Mouse (Mus musculus): ENCODE measurements around the gene Tpst1. TPM values are rescaled to one million over a fixed set of nuclear protein-coding genes. Genes with fewer than 3 reads are reported as not detected.

The Tpst1 gene
- polyA plus RNA-seq, 1 experiment: 22.3 TPM

GRCm38 (mm10) chr5:130065579-130065978, 7.5 kb upstream of the Tpst1 start:
- Histone ChIP-seq H3K27me3 (ENCODE audit: control insufficient read depth, insufficient read depth, insufficient read length) (no peaks in the 10 kb centered on the region), H3ac (ENCODE audit: control insufficient read depth, insufficient read length, low read depth) (no peak overlapping the region), H3K4me3 (ENCODE audit: insufficient read depth, poor library complexity, severe bottlenecking) (no peak overlapping the region), H3K36me3 (ENCODE audit: control insufficient read depth, insufficient read depth) (no peaks in the 10 kb centered on the region), H3K79me3 (ENCODE audit: low read depth) (no peaks in the 10 kb centered on the region), H3K79me2 (ENCODE audit: control insufficient read depth, insufficient read depth) (no peaks in the 10 kb centered on the region)
- no peak for TF ChIP-seq MYOG (IDR thresholded peaks at IDR 0.05; ENCODE audit: control insufficient read depth, extremely low read depth, insufficient read length)
- TF ChIP-seq CEBPB (IDR thresholded peaks at IDR 0.05; ENCODE audit: low read depth): no peak
- peak; percentile 5 for TF ChIP-seq CTCF (IDR thresholded peaks at IDR 0.05; ENCODE audit: control insufficient read depth, insufficient read depth, insufficient read length)

GRCm38 (mm10) chr5:130067841-130068264, 5.3 kb upstream of the Tpst1 start:
- Histone ChIP-seq H3ac (ENCODE audit: control insufficient read depth, insufficient read length, low read depth) (no peak overlapping the region), H3K4me3 (ENCODE audit: insufficient read depth, poor library complexity, severe bottlenecking) (no peak overlapping the region), H3K79me2 (ENCODE audit: control insufficient read depth, insufficient read depth) (no peaks in the 10 kb centered on the region), H3K27me3 (ENCODE audit: control insufficient read depth, insufficient read depth, insufficient read length) (no peaks in the 10 kb centered on the region), H3K79me3 (ENCODE audit: low read depth) (no peaks in the 10 kb centered on the region), H3K36me3 (ENCODE audit: control insufficient read depth, insufficient read depth) (no peaks in the 10 kb centered on the region)
- no peak for TF ChIP-seq USF1 (IDR thresholded peaks at IDR 0.05; ENCODE audit: low read depth)
- TF ChIP-seq MAX (IDR thresholded peaks at IDR 0.05): no peak
- TF ChIP-seq CEBPB (IDR thresholded peaks at IDR 0.05; ENCODE audit: low read depth): no peak
- no peak for TF ChIP-seq CTCF (IDR thresholded peaks at IDR 0.05; ENCODE audit: control insufficient read depth, insufficient read depth, insufficient read length)
- no peak for TF ChIP-seq FOSL1 (IDR thresholded peaks at IDR 0.05; ENCODE audit: insufficient read depth, low read length, poor library complexity, severe bottlenecking)
- no peak for TF ChIP-seq MYOG (IDR thresholded peaks at IDR 0.05; ENCODE audit: control insufficient read depth, extremely low read depth, insufficient read length)

GRCm38 (mm10) chr5:130074491-130074890, 1.4 kb downstream of the Tpst1 start:
- Histone ChIP-seq H3K27me3 (ENCODE audit: control insufficient read depth, insufficient read depth, insufficient read length) (no peaks in the 10 kb centered on the region), H3K79me3 (ENCODE audit: low read depth) (no peaks in the 10 kb centered on the region), H3K36me3 (ENCODE audit: control insufficient read depth, insufficient read depth) (no peaks in the 10 kb centered on the region), H3ac (ENCODE audit: control insufficient read depth, insufficient read length, low read depth) (no peak overlapping the region), H3K79me2 (ENCODE audit: control insufficient read depth, insufficient read depth) (no peaks in the 10 kb centered on the region), H3K4me3 (ENCODE audit: insufficient read depth, poor library complexity, severe bottlenecking) (no peak overlapping the region)
- TF ChIP-seq CEBPB (IDR thresholded peaks at IDR 0.05; ENCODE audit: low read depth) (no peak), MAX (IDR thresholded peaks at IDR 0.05) (no peak)

- peaks cover 11% of the 10 kb centered on the region for H3K79me2 ChIP-seq (ENCODE audit: control insufficient read depth, insufficient read depth)
- H3K79me3 ChIP-seq (ENCODE audit: low read depth): no peaks in the 10 kb centered on the region
- TF ChIP-seq FOSL1 (IDR thresholded peaks at IDR 0.05; ENCODE audit: insufficient read depth, low read length, poor library complexity, severe bottlenecking): no peak
- TF ChIP-seq MYOG (IDR thresholded peaks at IDR 0.05; ENCODE audit: control insufficient read depth, extremely low read depth, insufficient read length): no peak
- no peak for TF ChIP-seq CEBPB (IDR thresholded peaks at IDR 0.05; ENCODE audit: low read depth)
- TF ChIP-seq CTCF (IDR thresholded peaks at IDR 0.05; ENCODE audit: control insufficient read depth, insufficient read depth, insufficient read length): no peak
- no peak for TF ChIP-seq MYOD1 (IDR thresholded peaks at IDR 0.05; ENCODE audit: control insufficient read depth, insufficient read length, low read depth)
- TF ChIP-seq USF1 (IDR thresholded peaks at IDR 0.05; ENCODE audit: low read depth): no peak
- H3K4me3 ChIP-seq (ENCODE audit: insufficient read depth, poor library complexity, severe bottlenecking): no peak overlapping the region
- peaks cover under 1% of the 10 kb centered on the region for H3K36me3 ChIP-seq (ENCODE audit: control insufficient read depth, insufficient read depth)
- no peaks in the 10 kb centered on the region for H3K27me3 ChIP-seq (ENCODE audit: control insufficient read depth, insufficient read depth, insufficient read length)
- H3ac ChIP-seq (ENCODE audit: control insufficient read depth, insufficient read length, low read depth): no peak overlapping the region
These were observed 3.3 kb downstream of the Tpst1 start for GRCm38 (mm10) chr5:130076396-130076795.

- Histone ChIP-seq H3K79me3 (ENCODE audit: low read depth) (peaks cover 5% of the 10 kb centered on the region), H3K4me3 (ENCODE audit: insufficient read depth, poor library complexity, severe bottlenecking) (no peak overlapping the region)
These were observed 5.1 kb downstream of the Tpst1 start for GRCm38 (mm10) chr5:130078096-130078833.

GRCm38 (mm10) chr5:130078834-130079156, 5.7 kb downstream of the Tpst1 start:
- H3ac ChIP-seq (ENCODE audit: control insufficient read depth, insufficient read length, low read depth): no peak overlapping the region
- H3K27me3 ChIP-seq (ENCODE audit: control insufficient read depth, insufficient read depth, insufficient read length): no peaks in the 10 kb centered on the region
- no peak for TF ChIP-seq CTCF (IDR thresholded peaks at IDR 0.05; ENCODE audit: control insufficient read depth, insufficient read depth, insufficient read length)
- TF ChIP-seq USF1 (IDR thresholded peaks at IDR 0.05; ENCODE audit: low read depth): no peak
- no peak for TF ChIP-seq MYOG (IDR thresholded peaks at IDR 0.05; ENCODE audit: control insufficient read depth, extremely low read depth, insufficient read length)
- peaks cover 8% of the 10 kb centered on the region for H3K79me3 ChIP-seq (ENCODE audit: low read depth)
- peaks cover 16% of the 10 kb centered on the region for H3K79me2 ChIP-seq (ENCODE audit: control insufficient read depth, insufficient read depth)
- H3K36me3 ChIP-seq (ENCODE audit: control insufficient read depth, insufficient read depth): peaks cover 4% of the 10 kb centered on the region
- H3K4me3 ChIP-seq (ENCODE audit: insufficient read depth, poor library complexity, severe bottlenecking): no peak overlapping the region

More at GRCm38 (mm10) chr5:130078096-130078833, 5.1 kb downstream of the Tpst1 start:
- TF ChIP-seq CTCF (IDR thresholded peaks at IDR 0.05; ENCODE audit: control insufficient read depth, insufficient read depth, insufficient read length): no peak
- no peak for TF ChIP-seq USF1 (IDR thresholded peaks at IDR 0.05; ENCODE audit: low read depth)
- TF ChIP-seq MYOD1 (IDR thresholded peaks at IDR 0.05; ENCODE audit: control insufficient read depth, insufficient read length, low read depth): no peak
- TF ChIP-seq CEBPB (IDR thresholded peaks at IDR 0.05; ENCODE audit: low read depth): no peak
- Histone ChIP-seq H3ac (ENCODE audit: control insufficient read depth, insufficient read length, low read depth) (no peak overlapping the region), H3K36me3 (ENCODE audit: control insufficient read depth, insufficient read depth) (peaks cover 4% of the 10 kb centered on the region), H3K79me2 (ENCODE audit: control insufficient read depth, insufficient read depth) (peaks cover 16% of the 10 kb centered on the region), H3K27me3 (ENCODE audit: control insufficient read depth, insufficient read depth, insufficient read length) (no peaks in the 10 kb centered on the region)
